Comparison of ENCODE assay signal across 8 mouse cellular contexts in the genomic region with DNA sequence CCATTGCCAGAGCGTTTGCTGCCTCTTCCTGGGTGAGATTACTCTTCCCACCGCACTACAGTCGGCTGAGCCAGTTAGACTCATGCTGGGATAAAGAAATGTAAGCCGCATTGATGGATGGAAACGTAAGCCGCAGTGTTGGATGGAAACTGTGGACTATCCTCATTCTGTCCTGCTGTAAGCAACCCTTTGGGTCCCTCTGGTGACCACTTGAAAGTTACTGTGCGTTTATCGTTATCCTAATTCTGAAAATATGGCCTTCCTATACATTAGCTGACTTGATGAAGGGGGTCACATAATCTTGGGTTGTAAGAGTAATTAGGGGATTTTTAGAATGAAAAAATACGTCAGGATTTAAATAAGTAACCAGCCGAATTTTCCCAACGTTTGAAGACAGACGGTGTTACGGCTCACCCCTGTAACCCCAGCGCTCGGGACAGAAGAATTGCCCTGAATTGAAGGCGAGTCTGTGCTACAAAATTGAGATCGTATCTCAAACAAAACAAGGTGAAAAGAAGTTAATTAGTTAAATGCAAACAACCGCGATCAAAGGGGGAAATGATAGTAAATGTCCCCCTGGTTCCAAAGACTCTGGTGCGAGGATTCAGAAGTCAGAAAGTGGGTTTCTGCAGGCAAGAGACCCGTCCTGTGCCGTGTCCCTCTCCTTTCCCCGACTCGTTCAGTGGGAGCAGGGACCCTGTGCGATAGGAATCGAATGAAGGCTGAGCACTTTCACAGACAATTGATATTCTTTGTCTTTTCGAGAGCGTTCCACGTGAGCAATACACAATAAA. TPM values are rescaled to one million over a fixed set of nuclear protein-coding genes. Genes with fewer than 3 reads are reported as not detected.
DNase-seq lines count a peak whose midpoint lies in the region; ATAC-seq and TF ChIP-seq lines count a peak whose summit lies in the region.

No protein-coding gene starts in this region.

- peak in 1 of 2 experiments; percentile 46 for DNase-seq in layer of hippocampus, adult 2 months (ENCODE audit: low spot score in 2 of 2)
- no peak for DNase-seq in layer of hippocampus, adult 9-10 months (ENCODE audit: low spot score)
- DNase-seq in forebrain, embryonic 11.5 days (ENCODE audit: low spot score), result peak; percentile 68
- DNase-seq in intestine, embryonic 14.5 days (ENCODE audit: low spot score), result peak; percentile 74
- DNase-seq in lung, postnatal 10 days, result peak; percentile 13
- DNase-seq in splenic B cell, adult 2 months (ENCODE audit: low read depth, low spot score), result peak; percentile 18
- DNase-seq in T-cell, adult 2 months (ENCODE audit: low spot score), result no peak

- no peaks in the 10 kb centered on the region for H3K9me3 ChIP-seq in forebrain, embryonic 11.5 days (ENCODE audit: control insufficient read depth, low read length)
- no peaks in the 10 kb centered on the region for H3K9me3 ChIP-seq in intestine, embryonic 14.5 days (ENCODE audit: control insufficient read depth, low read length)

- H3K4me1 ChIP-seq in bone marrow macrophage, adult 2 months (ENCODE audit: control insufficient read depth, insufficient read depth, low read length), result no peaks in the 10 kb centered on the region; the same call in 1 of the 2 replicates
- no peaks in the 10 kb centered on the region; the same call in 1 of the 2 replicates for H3K4me1 ChIP-seq in forebrain, embryonic 11.5 days (replicated peaks; ENCODE audit: control insufficient read depth, insufficient read depth, low read length)
- H3K4me1 ChIP-seq in intestine, embryonic 14.5 days (replicated peaks; ENCODE audit: control insufficient read depth, insufficient read depth, low read length), result peaks cover 7% of the 10 kb centered on the region; the same call in 1 of the 2 replicates

- H3K27ac ChIP-seq in layer of hippocampus, adult 2 months, result 0 out of 2 replicates have a peak overlapping the region, but pooled peaks have one; percentile 3
- no peak overlapping the region for H3K27ac ChIP-seq in bone marrow macrophage, adult 2 months (ENCODE audit: insufficient read depth, low read depth, low read length)
- no peak overlapping the region for H3K27ac ChIP-seq in forebrain, embryonic 11.5 days (ENCODE audit: low read depth, low read length)
- no peak overlapping the region for H3K27ac ChIP-seq in intestine, embryonic 14.5 days (ENCODE audit: low read depth)

- H3K9ac ChIP-seq in forebrain, embryonic 11.5 days (ENCODE audit: low read length), result peak overlapping the region; percentile 61
- peak overlapping the region; percentile 52 for H3K9ac ChIP-seq in intestine, embryonic 14.5 days (ENCODE audit: low read length)

- TF ChIP-seq POLR2A in bone marrow macrophage, adult 2 months (IDR thresholded peaks at IDR 0.05; ENCODE audit: borderline replicate concordance, low read depth, low read length), result no peak

- under 1% methylated on average over 29 of the region's 29 CpGs for WGBS in forebrain, embryonic 11.5 days
- 1% methylated on average over 29 of the region's 29 CpGs for whole genome bisulfite sequencing in intestine, embryonic 14.5 days

- no peaks in the 10 kb centered on the region for H3K36me3 ChIP-seq in forebrain, embryonic 11.5 days (ENCODE audit: control insufficient read depth, insufficient read depth, low read length)
- no peaks in the 10 kb centered on the region for H3K36me3 ChIP-seq in intestine, embryonic 14.5 days (ENCODE audit: control insufficient read depth, insufficient read depth, low read length)
- H3K36me3 ChIP-seq in splenic B cell, adult 2 months (ENCODE audit: control insufficient read depth, insufficient read depth, low read length, poor library complexity, severe bottlenecking), result no peaks in the 10 kb centered on the region

- H3K4me2 ChIP-seq in forebrain, embryonic 11.5 days (ENCODE audit: low read depth, low read length, severe bottlenecking), result peak overlapping the region; percentile 55
- H3K4me2 ChIP-seq in intestine, embryonic 14.5 days (ENCODE audit: low read length), result peak overlapping the region; percentile 79

- H3K27me3 ChIP-seq in forebrain, embryonic 11.5 days (ENCODE audit: control insufficient read depth, insufficient read depth, low read length), result no peaks in the 10 kb centered on the region; the same call in 1 of the 2 replicates
- 0 out of 2 replicates have a peak, but pooled peaks cover 4% of the 10 kb centered on the region for H3K27me3 ChIP-seq in intestine, embryonic 14.5 days (replicated peaks; ENCODE audit: control insufficient read depth, insufficient read depth, low read length)
- H3K27me3 ChIP-seq in splenic B cell, adult 2 months (ENCODE audit: control insufficient read depth, insufficient read depth, low read length, poor library complexity, severe bottlenecking), result peaks cover 4% of the 10 kb centered on the region

- peak; percentile 58 for TF ChIP-seq CTCF in layer of hippocampus, adult 2 months (conservative IDR thresholded peaks at IDR 0.05)
- TF ChIP-seq CTCF in bone marrow macrophage, adult 2 months (IDR thresholded peaks at IDR 0.05; ENCODE audit: low read depth, low read length), result no peak

- ATAC-seq in forebrain, embryonic 11.5 days (replicated peaks; ENCODE audit: low FRiP score), result peak; percentile 72
- peak; percentile 30; the same call in 1 of the 2 replicates for ATAC-seq in intestine, embryonic 14.5 days (replicated peaks; ENCODE audit: low FRiP score, low TSS enrichment, low read depth)

- peak overlapping the region; percentile 86 for H3K4me3 ChIP-seq in layer of hippocampus, adult 2 months
- H3K4me3 ChIP-seq in bone marrow macrophage, adult 2 months (ENCODE audit: insufficient read depth, low read length), result peak overlapping the region; percentile 65
- H3K4me3 ChIP-seq in forebrain, embryonic 11.5 days (ENCODE audit: low read depth, low read length), result peak overlapping the region; percentile 61
- H3K4me3 ChIP-seq in intestine, embryonic 14.5 days (ENCODE audit: low read depth, low read length), result peak overlapping the region; percentile 67

RNA-seq across cellular contexts. Expression of a gene that starts 17.3 kb away (rescaled TPM):
- not detected for total RNA-seq in layer of hippocampus, adult 2 months (2021)
- not detected in 2 replicates for polyA plus RNA-seq in bone marrow macrophage, adult 2 months (2012; ENCODE audit: insufficient read depth, insufficient read length, missing spikeins)
- polyA plus RNA-seq in forebrain, embryonic 11.5 days (2014; fragmentation: Nextera tagmentation; extraction: Ambion mirVana), result not detected in 2 replicates
- polyA plus RNA-seq in intestine, embryonic 14.5 days (2014; fragmentation: Nextera tagmentation; extraction: Ambion mirVana), result not detected in 2 replicates

RNA-seq across cellular contexts. Expression of a gene that starts 36.7 kb away (rescaled TPM):
- not detected for total RNA-seq in layer of hippocampus, adult 2 months (2021)
- polyA plus RNA-seq in bone marrow macrophage, adult 2 months (2012; ENCODE audit: insufficient read depth, insufficient read length, missing spikeins), result not detected in 2 replicates
- polyA plus RNA-seq in forebrain, embryonic 11.5 days (2014; fragmentation: Nextera tagmentation; extraction: Ambion mirVana), result not detected in 2 replicates
- 0.43 TPM in 1 of 2 replicates, not detected in the other for polyA plus RNA-seq in intestine, embryonic 14.5 days (2014; fragmentation: Nextera tagmentation; extraction: Ambion mirVana)

Comparison
In these comparisons a context has a peak if more than half of its experiments do, and no peak if none do; other contexts are left out.
1. DNase-seq: peak in forebrain, embryonic 11.5 days (single experiment), intestine, embryonic 14.5 days (single experiment), lung, postnatal 10 days (single experiment) and splenic B cell, adult 2 months (single experiment); none in layer of hippocampus, adult 9-10 months (single experiment) and T-cell, adult 2 months (single experiment).
2. Peak in every context shown above with its lines, with median percentiles within 50 percentile points of each other: H3K4me3 ChIP-seq.